Mouse (Mus musculus) right cerebral cortex, postnatal 25 days (tissue): ENCODE data around the gene Kif28.
A peak's percentile ranks its signal among the peaks of the same experiment; 100 is the strongest.
"Not testable (repeated sequence)": the region's sequence is repeated elsewhere in the genome, so short reads cannot be mapped to it uniquely, and the experiment has no call there.

Experiments
- DNase-seq: peaks from one replicate; pipeline ENCODE4 v3.0.0; 2022

Gene Kif28

GRCm38 (mm10) chr1:179745171-179745570 lies at the start of gene Kif28:
Kif28 (minus strand) TSS chr1:179745271.
- DNase-seq, result no peak

GRCm38 (mm10) chr1:179787281-179787680 lies 42.2 kb upstream of the Kif28 start:
- no peak for DNase-seq

GRCm38 (mm10) chr1:179785502-179785901 lies 40.4 kb upstream of the Kif28 start:
- DNase-seq, result no peak

- no peak for DNase-seq
Observed at GRCm38 (mm10) chr1:179784098-179784497, 39.0 kb upstream of the Kif28 start.

GRCm38 (mm10) chr1:179776831-179777230 lies 31.8 kb upstream of the Kif28 start:
- no peak for DNase-seq

GRCm38 (mm10) chr1:179760553-179760952 lies 15.5 kb upstream of the Kif28 start:
- no peak for DNase-seq

GRCm38 (mm10) chr1:179760086-179760485 lies 15.0 kb upstream of the Kif28 start:
- DNase-seq, result no peak

- no peak for DNase-seq
Observed at GRCm38 (mm10) chr1:179756477-179756876, 11.4 kb upstream of the Kif28 start.

GRCm38 (mm10) chr1:179753006-179753405 lies 7.9 kb upstream of the Kif28 start:
- DNase-seq, result no peak

GRCm38 (mm10) chr1:179752276-179752675 lies 7.2 kb upstream of the Kif28 start:
- no peak for DNase-seq

- no peak for DNase-seq
Observed at GRCm38 (mm10) chr1:179743593-179744193, 1.4 kb downstream of the Kif28 start.

GRCm38 (mm10) chr1:179736483-179736882 lies 8.6 kb downstream of the Kif28 start:
- no peak for DNase-seq

GRCm38 (mm10) chr1:179734500-179735474 lies 10.3 kb downstream of the Kif28 start:
- peak; percentile 54 for DNase-seq

GRCm38 (mm10) chr1:179731391-179731790 lies 13.7 kb downstream of the Kif28 start:
- no peak for DNase-seq

- DNase-seq, result no peak
Observed at GRCm38 (mm10) chr1:179728661-179729060, 16.4 kb downstream of the Kif28 start.

- DNase-seq, result no peak
Observed at GRCm38 (mm10) chr1:179722811-179723469, 22.1 kb downstream of the Kif28 start.

- no peak for DNase-seq
Observed at GRCm38 (mm10) chr1:179715786-179716185, 29.3 kb downstream of the Kif28 start.

GRCm38 (mm10) chr1:179715289-179715688 lies 29.8 kb downstream of the Kif28 start:
- DNase-seq, result not testable (repeated sequence)

GRCm38 (mm10) chr1:179713367-179713766 lies 31.7 kb downstream of the Kif28 start:
- no peak for DNase-seq

- no peak for DNase-seq
Observed at GRCm38 (mm10) chr1:179712658-179713057, 32.4 kb downstream of the Kif28 start.

GRCm38 (mm10) chr1:179710739-179711138 lies 34.3 kb downstream of the Kif28 start:
- DNase-seq, result no peak

- peak; percentile 81 for DNase-seq
Observed at GRCm38 (mm10) chr1:179709390-179709789, 35.7 kb downstream of the Kif28 start.

- peak; percentile 27 for DNase-seq
Observed at GRCm38 (mm10) chr1:179705154-179705553, 39.9 kb downstream of the Kif28 start.

GRCm38 (mm10) chr1:179704150-179704549 lies 40.9 kb downstream of the Kif28 start:
- DNase-seq, result no peak
